Mouse (Mus musculus): Measurements from ENCODE around the gene Rps29. TPM values are rescaled to one million over a fixed set of nuclear protein-coding genes. Genes with fewer than 3 reads are reported as not detected.

Gene Rps29
- total and polyA plus RNA-seq, 3 experiments = 450 to 5,133 (median 1,410) TPM

GRCm38 (mm10) chr12:69207396-69207795, 48.4 kb upstream of the Rps29 start:
- TF ChIP-seq KAT2A (conservative IDR thresholded peaks at IDR 0.05; ENCODE audit: low read depth, low read length) = no peak
- TF ChIP-seq SMC3 (IDR thresholded peaks at IDR 0.05; ENCODE audit: low read depth, low read length) = no peak
- TF ChIP-seq TBP (IDR thresholded peaks at IDR 0.05; ENCODE audit: low read depth, low read length) = no peak
- no peak for DNase-seq (ENCODE audit: low read depth, low spot score)
- Histone ChIP-seq H3K4me1 (ENCODE audit: control insufficient read depth in 1 of 2, insufficient read depth in 2 of 2, low read length in 2 of 2) (no peaks in the 10 kb centered on the region), H3K4me3 (ENCODE audit: control insufficient read depth in 1 of 2, insufficient read depth in 1 of 2, low read depth in 2 of 2, low read length in 2 of 2) (no peak overlapping the region), H3K27me3 (ENCODE audit: control insufficient read depth in 1 of 2, insufficient read depth in 2 of 2, low read length in 2 of 2) (no peaks in the 10 kb centered on the region), H3K36me3 (ENCODE audit: control insufficient read depth in 1 of 2, insufficient read depth in 2 of 2, low read length in 2 of 2) (no peaks in the 10 kb centered on the region; a peak in 1 of 4 replicates), H3K27ac (ENCODE audit: control insufficient read depth, low read depth, low read length) (no peak overlapping the region), H3K9ac (ENCODE audit: control insufficient read depth, low read depth, low read length, poor library complexity, severe bottlenecking) (no peak overlapping the region), H3K79me2 (ENCODE audit: control insufficient read depth, insufficient read depth, low read length, poor library complexity) (no peaks in the 10 kb centered on the region), H3K9me3 (replicated peaks; ENCODE audit: insufficient read depth, low read length) (no peaks in the 10 kb centered on the region)

- Histone ChIP-seq H3K9ac (ENCODE audit: control insufficient read depth, low read depth, low read length, poor library complexity, severe bottlenecking) (no peak within 1 kb of the TSS), H3K4me1 (ENCODE audit: control insufficient read depth in 1 of 2, insufficient read depth in 2 of 2, low read length in 2 of 2) (peaks cover 0 to 8% of the 10 kb centered on the region in 2 experiments; a peak in 2 of 4 replicates), H3K27me3 (ENCODE audit: control insufficient read depth in 1 of 2, insufficient read depth in 2 of 2, low read length in 2 of 2) (no peaks in the 10 kb centered on the region), H3K27ac (ENCODE audit: control insufficient read depth, low read depth, low read length) (no peak within 1 kb of the TSS), H3K4me3 (ENCODE audit: control insufficient read depth in 1 of 2, insufficient read depth in 1 of 2, low read depth in 2 of 2, low read length in 2 of 2) (no peak within 1 kb of the TSS), H3K36me3 (ENCODE audit: control insufficient read depth in 1 of 2, insufficient read depth in 2 of 2, low read length in 2 of 2) (peaks cover 9 to 14% of the 10 kb centered on the region in 2 experiments), H3K9me3 (replicated peaks; ENCODE audit: insufficient read depth, low read length) (no peaks in the 10 kb centered on the region), H3K79me2 (ENCODE audit: control insufficient read depth, insufficient read depth, low read length, poor library complexity) (peaks cover 3% of the 10 kb centered on the region)
- TF ChIP-seq POLR2A (IDR thresholded peaks at IDR 0.05; ENCODE audit: control insufficient read depth in 1 of 2, insufficient read depth in 1 of 2, low read depth in 1 of 2, low read length in 2 of 2, poor library complexity in 1 of 2) = no peak
- TF ChIP-seq NELFE (IDR thresholded peaks at IDR 0.05; ENCODE audit: low read depth, low read length) = no peak
- no peak for TF ChIP-seq BHLHE40 (IDR thresholded peaks at IDR 0.05; ENCODE audit: borderline replicate concordance, low read depth, low read length)
- no peak for TF ChIP-seq USF2 (IDR thresholded peaks at IDR 0.05; ENCODE audit: borderline replicate concordance in 1 of 2, insufficient read depth in 1 of 2, low read depth in 1 of 2, low read length in 2 of 2)
- TF ChIP-seq RAD21 (IDR thresholded peaks at IDR 0.05; ENCODE audit: low read depth, low read length) = no peak
- TF ChIP-seq SIN3A (IDR thresholded peaks at IDR 0.05; ENCODE audit: low read length) = no peak
- no peak for TF ChIP-seq MYB (IDR thresholded peaks at IDR 0.05; ENCODE audit: low read depth, low read length)
- TF ChIP-seq ZKSCAN1 (IDR thresholded peaks at IDR 0.05; ENCODE audit: low read depth, low read length) = no peak
- no peak for TF ChIP-seq E2F4 (IDR thresholded peaks at IDR 0.05; ENCODE audit: borderline replicate concordance, low read depth, low read length)
- TF ChIP-seq CHD1 (IDR thresholded peaks at IDR 0.05; ENCODE audit: low read depth, low read length) = no peak
- no peak for TF ChIP-seq UBTF (IDR thresholded peaks at IDR 0.05; ENCODE audit: borderline replicate concordance, insufficient read depth, low read depth, low read length)
- TF ChIP-seq SMC3 (IDR thresholded peaks at IDR 0.05; ENCODE audit: low read depth, low read length) = no peak
- no peak for TF ChIP-seq TCF12 (IDR thresholded peaks at IDR 0.05; ENCODE audit: low read depth, low read length)
- TF ChIP-seq MYC (IDR thresholded peaks at IDR 0.05; ENCODE audit: low read depth, low read length) = no peak
- TF ChIP-seq HCFC1 (IDR thresholded peaks at IDR 0.05; ENCODE audit: low read depth, low read length) = no peak
- TF ChIP-seq GABPA (IDR thresholded peaks at IDR 0.05; ENCODE audit: low read depth, low read length) = no peak
- no peak for TF ChIP-seq ELF1 (IDR thresholded peaks at IDR 0.05; ENCODE audit: low read depth, low read length)
- no peak for TF ChIP-seq POLR2AphosphoS2 (IDR thresholded peaks at IDR 0.05; ENCODE audit: low read length)
- TF ChIP-seq POLR2AphosphoS5 (IDR thresholded peaks at IDR 0.05; ENCODE audit: borderline replicate concordance, low read depth, low read length) = no peak
- no peak for TF ChIP-seq MEF2A (IDR thresholded peaks at IDR 0.05; ENCODE audit: extremely low read depth, insufficient replicate concordance, low read depth, low read length, poor library complexity, severe bottlenecking)
- no peak for DNase-seq (ENCODE audit: low read depth, low spot score)
These were observed 45.3 kb upstream of the Rps29 start, which contains the start of gene Gm49384 for GRCm38 (mm10) chr12:69204052-69204833. Gm49384 (minus strand) TSS chr12:69204267.

Data from MEL (cell line).